Mouse (Mus musculus): ENCODE data around the gene Dpagt1. TPM values are rescaled to one million over a fixed set of nuclear protein-coding genes. Genes with fewer than 3 reads are reported as not detected.

Gene Dpagt1
- polyA plus RNA-seq (2014; fragmentation: Nextera tagmentation; extraction: Ambion mirVana): 35.3 and 35.9 TPM in 2 replicates

- no peaks in the 10 kb centered on the region for H3K27me3 ChIP-seq (ENCODE audit: control insufficient read depth, insufficient read depth, low read length)
- peak within 1 kb of the TSS; percentile 67 for H3K9ac ChIP-seq (replicated peaks; ENCODE audit: low read depth, low read length)
- 0 out of 2 replicates have a peak, but pooled peaks cover 4% of the 10 kb centered on the region for H3K36me3 ChIP-seq (ENCODE audit: control insufficient read depth, insufficient read depth, low read length)
- 0 out of 2 replicates have a peak, but pooled peaks have one; percentile 9 for ATAC-seq (ENCODE audit: low read depth)
- 6% methylated on average over 12 of the region's 12 CpGs for WGBS
- H3K4me1 ChIP-seq (ENCODE audit: control insufficient read depth, insufficient read depth, low read length): peaks cover 14% of the 10 kb centered on the region
- no peaks in the 10 kb centered on the region for H3K9me3 ChIP-seq (ENCODE audit: control insufficient read depth, low read length)
- peak within 1 kb of the TSS; percentile 83 for H3K4me2 ChIP-seq (ENCODE audit: low read depth, low read length)
- H3K4me3 ChIP-seq (ENCODE audit: low read depth, low read length): peak within 1 kb of the TSS; percentile 48
- peak within 1 kb of the TSS; percentile 63 for H3K27ac ChIP-seq (ENCODE audit: low read depth, low read length)
Measured at GRCm38 (mm10) chr9:44325768-44326370, at the start of gene Dpagt1. Dpagt1 (plus strand) TSS chr9:44326019.

GRCm38 (mm10) chr9:44283183-44283582, 42.6 kb upstream of the Dpagt1 start:
- ATAC-seq (ENCODE audit: low read depth): no peak
- H3K4me3 ChIP-seq (ENCODE audit: low read depth, low read length): no peak overlapping the region
- H3K4me1 ChIP-seq (ENCODE audit: control insufficient read depth, insufficient read depth, low read length): peaks cover 7% of the 10 kb centered on the region
- no peak overlapping the region for H3K9ac ChIP-seq (replicated peaks; ENCODE audit: low read depth, low read length)
- 62% methylated on average over 5 of the region's 5 CpGs for WGBS
- H3K27ac ChIP-seq (ENCODE audit: low read depth, low read length): no peak overlapping the region
- H3K36me3 ChIP-seq (ENCODE audit: control insufficient read depth, insufficient read depth, low read length): peaks cover 17% of the 10 kb centered on the region
- H3K4me2 ChIP-seq (ENCODE audit: low read depth, low read length): no peak overlapping the region
- no peaks in the 10 kb centered on the region for H3K9me3 ChIP-seq (ENCODE audit: control insufficient read depth, low read length)
- H3K27me3 ChIP-seq (ENCODE audit: control insufficient read depth, insufficient read depth, low read length): no peaks in the 10 kb centered on the region

- peaks cover 8% of the 10 kb centered on the region; the same call in 1 of the 2 replicates for H3K36me3 ChIP-seq (ENCODE audit: control insufficient read depth, insufficient read depth, low read length)
- H3K4me1 ChIP-seq (ENCODE audit: control insufficient read depth, insufficient read depth, low read length): peaks cover 19% of the 10 kb centered on the region
- WGBS: 19% methylated on average over 6 of the region's 6 CpGs
- H3K9ac ChIP-seq (replicated peaks; ENCODE audit: low read depth, low read length): no peak overlapping the region; the same call in 1 of the 2 replicates
- peak overlapping the region; percentile 95 for H3K4me2 ChIP-seq (ENCODE audit: low read depth, low read length)
- no peaks in the 10 kb centered on the region for H3K27me3 ChIP-seq (ENCODE audit: control insufficient read depth, insufficient read depth, low read length)
- H3K4me3 ChIP-seq (ENCODE audit: low read depth, low read length): peak overlapping the region; percentile 22
- ATAC-seq (ENCODE audit: low read depth): no peak
- H3K27ac ChIP-seq (ENCODE audit: low read depth, low read length): no peak overlapping the region
- H3K9me3 ChIP-seq (ENCODE audit: control insufficient read depth, low read length): no peaks in the 10 kb centered on the region
Measured at GRCm38 (mm10) chr9:44286256-44286850, 39.5 kb upstream of the Dpagt1 start.

GRCm38 (mm10) chr9:44287003-44287400, 38.8 kb upstream of the Dpagt1 start:
- 0 out of 2 replicates have a peak, but pooled peaks cover 6% of the 10 kb centered on the region for H3K36me3 ChIP-seq (ENCODE audit: control insufficient read depth, insufficient read depth, low read length)
- H3K9me3 ChIP-seq (ENCODE audit: control insufficient read depth, low read length): no peaks in the 10 kb centered on the region
- H3K4me3 ChIP-seq (ENCODE audit: low read depth, low read length): peak overlapping the region; percentile 71
- H3K9ac ChIP-seq (replicated peaks; ENCODE audit: low read depth, low read length): peak overlapping the region; percentile 77
- peak overlapping the region; percentile 75 for H3K27ac ChIP-seq (ENCODE audit: low read depth, low read length)
- H3K27me3 ChIP-seq (ENCODE audit: control insufficient read depth, insufficient read depth, low read length): no peaks in the 10 kb centered on the region
- ATAC-seq (ENCODE audit: low read depth): no peak; the same call in 1 of the 2 replicates
- 3% methylated on average over 11 of the region's 11 CpGs for WGBS
- peak overlapping the region; percentile 95 for H3K4me2 ChIP-seq (ENCODE audit: low read depth, low read length)
- peaks cover 19% of the 10 kb centered on the region for H3K4me1 ChIP-seq (ENCODE audit: control insufficient read depth, insufficient read depth, low read length)

GRCm38 (mm10) chr9:44287401-44288075, 38.3 kb upstream of the Dpagt1 start:
- Histone ChIP-seq H3K9ac (replicated peaks; ENCODE audit: low read depth, low read length) (peak overlapping the region; percentile 77), H3K4me2 (ENCODE audit: low read depth, low read length) (peak overlapping the region; percentile 95), H3K4me1 (ENCODE audit: control insufficient read depth, insufficient read depth, low read length) (peaks cover 19% of the 10 kb centered on the region), H3K27me3 (ENCODE audit: control insufficient read depth, insufficient read depth, low read length) (no peaks in the 10 kb centered on the region), H3K27ac (ENCODE audit: low read depth, low read length) (peak overlapping the region; percentile 75), H3K9me3 (ENCODE audit: control insufficient read depth, low read length) (no peaks in the 10 kb centered on the region), H3K4me3 (ENCODE audit: low read depth, low read length) (peak overlapping the region; percentile 71), H3K36me3 (ENCODE audit: control insufficient read depth, insufficient read depth, low read length) (peaks cover 8% of the 10 kb centered on the region)
- peak; percentile 68 for ATAC-seq (ENCODE audit: low read depth)
- WGBS: under 1% methylated on average over 47 of the region's 47 CpGs

- peak within 1 kb of the TSS; percentile 95 for H3K4me2 ChIP-seq (ENCODE audit: low read depth, low read length)
- H3K4me1 ChIP-seq (ENCODE audit: control insufficient read depth, insufficient read depth, low read length): peaks cover 19% of the 10 kb centered on the region
- 2% methylated on average over 38 of the region's 38 CpGs for WGBS
- H3K9ac ChIP-seq (replicated peaks; ENCODE audit: low read depth, low read length): peak within 1 kb of the TSS; percentile 77
- H3K27ac ChIP-seq (ENCODE audit: low read depth, low read length): peak within 1 kb of the TSS; percentile 75
- no peaks in the 10 kb centered on the region for H3K27me3 ChIP-seq (ENCODE audit: control insufficient read depth, insufficient read depth, low read length)
- H3K9me3 ChIP-seq (ENCODE audit: control insufficient read depth, low read length): no peaks in the 10 kb centered on the region
- peaks cover 15% of the 10 kb centered on the region for H3K36me3 ChIP-seq (ENCODE audit: control insufficient read depth, insufficient read depth, low read length)
- peak; percentile 73 for ATAC-seq (ENCODE audit: low read depth)
- peak within 1 kb of the TSS; percentile 71 for H3K4me3 ChIP-seq (ENCODE audit: low read depth, low read length)
Measured at GRCm38 (mm10) chr9:44288076-44288958, 37.5 kb upstream of the Dpagt1 start, which contains the start of gene Abcg4. Abcg4 (minus strand) TSS chr9:44288615.

- Histone ChIP-seq H3K36me3 (ENCODE audit: control insufficient read depth, insufficient read depth, low read length) (peaks cover 19% of the 10 kb centered on the region), H3K27me3 (ENCODE audit: control insufficient read depth, insufficient read depth, low read length) (no peaks in the 10 kb centered on the region), H3K9me3 (ENCODE audit: control insufficient read depth, low read length) (no peaks in the 10 kb centered on the region), H3K4me3 (ENCODE audit: low read depth, low read length) (peak overlapping the region; percentile 71), H3K9ac (replicated peaks; ENCODE audit: low read depth, low read length) (peak overlapping the region; percentile 77), H3K27ac (ENCODE audit: low read depth, low read length) (peak overlapping the region; percentile 75; the same call in 1 of the 2 replicates), H3K4me2 (ENCODE audit: low read depth, low read length) (peak overlapping the region; percentile 95), H3K4me1 (ENCODE audit: control insufficient read depth, insufficient read depth, low read length) (peaks cover 19% of the 10 kb centered on the region)
- no peak for ATAC-seq (ENCODE audit: low read depth)
- 9% methylated on average over 11 of the region's 11 CpGs for WGBS
Measured at GRCm38 (mm10) chr9:44288959-44289291, 36.9 kb upstream of the Dpagt1 start.

GRCm38 (mm10) chr9:44292490-44292889, 33.3 kb upstream of the Dpagt1 start:
- H3K4me2 ChIP-seq (ENCODE audit: low read depth, low read length): no peak overlapping the region
- no peak overlapping the region for H3K4me3 ChIP-seq (ENCODE audit: low read depth, low read length)
- ATAC-seq (ENCODE audit: low read depth): no peak
- no peaks in the 10 kb centered on the region for H3K27me3 ChIP-seq (ENCODE audit: control insufficient read depth, insufficient read depth, low read length)
- H3K36me3 ChIP-seq (ENCODE audit: control insufficient read depth, insufficient read depth, low read length): peaks cover 40% of the 10 kb centered on the region
- no peaks in the 10 kb centered on the region for H3K9me3 ChIP-seq (ENCODE audit: control insufficient read depth, low read length)
- WGBS: 81% methylated on average over 3 of the region's 3 CpGs
- no peak overlapping the region for H3K9ac ChIP-seq (replicated peaks; ENCODE audit: low read depth, low read length)
- peaks cover 11% of the 10 kb centered on the region; the same call in 1 of the 2 replicates for H3K4me1 ChIP-seq (ENCODE audit: control insufficient read depth, insufficient read depth, low read length)
- H3K27ac ChIP-seq (ENCODE audit: low read depth, low read length): no peak overlapping the region
